Mouse (Mus musculus) ovary, adult 18-20 months (tissue): Measurements from ENCODE around the gene Spsb1.

Experiments
- DNase-seq: peaks from one replicate; pipeline ENCODE4 v3.0.0; 2022; ENCODE audit warnings: low spot score, mixed read lengths

Gene Spsb1

DNA sequence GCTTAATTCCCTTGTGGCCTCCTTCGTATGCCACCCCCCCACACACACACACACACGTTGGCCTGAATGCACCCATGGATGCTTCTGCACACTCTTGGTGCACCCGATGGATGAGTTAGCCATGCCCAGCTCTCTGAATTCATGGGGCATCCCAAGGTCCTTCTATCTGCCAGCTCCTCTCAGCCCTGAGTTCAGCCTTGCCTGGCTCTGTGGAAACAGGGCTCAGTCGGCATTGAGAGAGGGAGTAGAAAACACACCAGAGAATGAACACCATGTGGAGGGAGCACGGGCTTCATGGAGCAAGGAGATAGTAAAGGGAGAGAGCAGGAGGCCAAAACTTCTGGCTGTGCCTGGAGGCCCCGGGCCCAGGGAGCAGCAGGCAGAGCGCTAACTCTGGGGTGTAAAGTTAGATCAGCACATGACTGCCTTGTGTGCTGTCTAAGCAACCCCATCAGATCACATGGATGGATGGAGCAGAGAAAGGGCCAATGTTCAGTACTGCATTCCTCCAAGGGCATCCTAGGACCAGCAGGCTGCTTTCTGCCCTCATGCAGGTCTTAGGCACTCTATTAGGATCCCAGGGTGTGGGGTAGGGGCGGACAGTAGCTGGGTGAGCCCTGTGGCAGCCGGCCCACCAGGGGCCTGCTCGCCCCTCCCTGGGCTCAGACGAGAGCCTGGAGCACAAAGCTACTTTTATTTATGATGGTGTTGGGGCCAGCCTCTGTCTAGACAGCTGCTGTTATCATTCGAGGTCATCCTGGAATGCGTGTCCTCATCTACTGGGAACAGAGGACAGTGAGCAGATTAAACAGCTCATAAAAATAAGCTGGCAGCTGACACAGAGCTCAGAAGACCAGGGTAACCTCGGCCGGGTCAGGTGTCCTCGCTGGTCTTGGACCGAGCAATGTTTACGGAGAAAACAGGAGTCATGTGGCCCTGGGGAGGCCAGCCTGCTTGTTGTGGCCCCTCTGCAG lies 68.3 kb downstream of the Spsb1 start:
- DNase-seq = peak; percentile 89

- DNase-seq = no peak
These were observed 70.9 kb downstream of the Spsb1 start for GRCm38 (mm10) chr4:149883990-149884389.

GRCm38 (mm10) chr4:149882139-149882916 lies 72.5 kb downstream of the Spsb1 start:
- DNase-seq = no peak

DNA sequence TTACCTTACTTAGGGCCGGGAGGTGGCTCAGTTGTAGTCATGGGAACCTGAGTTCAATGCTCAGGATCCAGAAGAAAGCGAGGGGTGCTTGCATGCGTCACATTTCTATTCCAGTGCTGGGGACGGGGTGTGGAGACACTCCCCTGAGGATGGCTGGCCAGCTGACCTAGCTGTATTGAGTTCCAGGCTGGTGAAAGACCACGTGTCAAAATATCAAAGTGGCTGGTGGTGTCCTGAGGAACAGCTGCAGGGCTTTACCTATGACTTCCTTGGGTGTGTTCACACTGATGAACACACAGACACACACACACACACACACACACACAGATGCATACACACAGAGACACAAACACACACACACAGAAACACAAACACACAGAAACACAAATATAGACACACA lies 73.9 kb downstream of the Spsb1 start:
- no peak for DNase-seq

GRCm38 (mm10) chr4:149879980-149880379 lies 74.9 kb downstream of the Spsb1 start:
- DNase-seq = no peak

DNA sequence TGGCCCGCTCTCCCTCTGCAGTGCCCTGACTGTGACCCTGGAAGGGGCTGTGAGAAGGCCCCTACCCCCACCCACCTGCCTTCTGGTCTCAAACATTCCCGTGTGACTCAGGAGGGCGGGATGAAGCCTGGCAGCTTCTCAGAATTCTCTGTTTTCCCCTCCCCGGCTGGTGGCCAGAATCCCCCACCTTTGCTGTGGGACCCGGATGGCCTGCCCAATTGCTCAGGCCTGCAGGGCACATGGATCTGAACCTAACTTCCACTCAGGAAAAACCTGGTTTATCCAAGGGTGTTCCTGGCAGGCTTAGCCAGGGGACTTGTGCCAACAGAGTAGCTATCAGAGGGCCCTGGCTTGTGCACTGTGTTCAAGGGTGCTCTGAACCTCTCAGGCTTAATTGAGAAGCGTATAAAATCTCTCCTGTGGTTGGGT lies 76.8 kb downstream of the Spsb1 start:
- peak; percentile 54 for DNase-seq

GRCm38 (mm10) chr4:149877202-149877601 lies 77.6 kb downstream of the Spsb1 start:
- no peak for DNase-seq

GRCm38 (mm10) chr4:149876761-149877160 lies 78.1 kb downstream of the Spsb1 start:
- no peak for DNase-seq

- no peak for DNase-seq
These were observed 78.8 kb downstream of the Spsb1 start for GRCm38 (mm10) chr4:149875986-149876501.

DNA sequence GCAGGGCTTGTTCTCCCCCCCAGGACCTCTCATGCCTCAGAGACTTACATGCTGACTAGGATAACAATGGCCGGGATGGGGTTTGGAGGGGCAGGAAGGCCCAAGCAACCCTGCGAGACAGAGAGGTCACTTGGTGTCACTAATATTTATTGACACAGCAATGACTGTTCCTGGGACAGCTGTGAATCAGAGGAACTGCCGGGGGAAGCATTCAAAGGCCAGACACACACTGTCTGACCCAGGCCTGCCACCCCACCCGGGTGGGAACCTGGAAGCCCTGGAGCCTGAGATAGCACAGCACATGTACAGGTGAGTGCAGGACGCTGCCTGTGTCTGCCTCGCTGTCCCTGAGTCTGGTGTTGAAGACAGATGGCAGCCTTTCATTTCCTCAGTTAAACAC lies 79.5 kb downstream of the Spsb1 start:
- no peak for DNase-seq

DNA sequence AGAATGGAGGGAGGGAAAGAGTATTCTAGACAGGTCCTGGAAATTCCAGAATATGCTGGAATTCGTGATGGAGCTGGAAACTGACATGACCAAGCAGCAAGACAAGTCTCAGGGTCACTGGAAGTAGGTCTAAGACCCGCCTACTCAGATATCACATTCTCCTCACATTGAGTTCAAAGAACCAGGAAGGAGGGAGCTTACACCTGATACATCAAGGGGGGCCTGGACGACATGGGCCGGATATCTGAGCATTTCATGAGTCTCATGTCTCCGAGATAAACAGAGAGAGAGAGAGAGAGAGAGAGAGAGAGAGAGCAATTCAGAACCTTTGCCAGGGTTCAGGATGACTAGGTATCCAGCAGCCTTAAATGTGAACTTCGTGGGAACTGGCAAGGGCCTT lies 82.6 kb downstream of the Spsb1 start:
- no peak for DNase-seq

DNA sequence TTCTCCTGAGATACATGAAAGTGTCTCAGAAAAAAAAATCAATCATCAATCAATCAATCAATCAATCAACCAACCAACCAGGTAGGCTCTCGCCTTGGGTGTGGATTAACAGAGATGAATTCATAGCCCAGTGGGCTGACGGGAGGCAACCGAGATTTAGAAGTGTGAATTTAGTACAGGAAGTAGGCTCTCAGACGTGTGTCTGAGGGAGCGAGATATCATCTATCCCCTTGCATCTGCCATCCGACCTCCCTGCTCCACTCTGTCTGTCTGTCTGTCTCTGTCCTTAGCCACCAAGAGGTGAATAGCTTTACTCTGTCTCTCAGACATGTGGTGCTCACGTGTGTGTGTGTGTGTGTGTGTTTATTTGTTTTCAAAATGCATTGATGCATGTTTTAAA lies 83.3 kb downstream of the Spsb1 start:
- DNase-seq = no peak

- DNase-seq = no peak
These were observed 83.8 kb downstream of the Spsb1 start for GRCm38 (mm10) chr4:149871014-149871413.

DNA sequence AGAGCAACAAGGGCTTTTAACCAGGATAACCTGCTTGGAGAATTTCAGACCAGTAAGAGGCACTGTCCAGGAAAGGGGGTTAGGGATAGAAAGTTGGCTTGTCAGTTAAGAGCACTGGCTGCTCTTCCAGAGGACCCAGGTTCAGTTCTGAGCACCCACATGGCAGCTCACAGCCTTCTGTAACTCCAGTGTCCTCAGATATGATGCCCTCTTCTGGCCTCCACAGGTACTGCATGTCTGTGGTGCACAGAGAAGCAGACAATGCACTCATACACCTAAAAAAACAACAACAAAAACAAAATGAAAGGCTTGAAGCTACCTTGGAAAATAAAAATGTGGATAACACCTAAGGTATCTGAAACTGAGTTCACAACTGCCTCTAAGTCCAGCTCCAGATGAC lies 84.4 kb downstream of the Spsb1 start:
- no peak for DNase-seq

GRCm38 (mm10) chr4:149868725-149869124 lies 86.1 kb downstream of the Spsb1 start:
- DNase-seq = no peak

DNA sequence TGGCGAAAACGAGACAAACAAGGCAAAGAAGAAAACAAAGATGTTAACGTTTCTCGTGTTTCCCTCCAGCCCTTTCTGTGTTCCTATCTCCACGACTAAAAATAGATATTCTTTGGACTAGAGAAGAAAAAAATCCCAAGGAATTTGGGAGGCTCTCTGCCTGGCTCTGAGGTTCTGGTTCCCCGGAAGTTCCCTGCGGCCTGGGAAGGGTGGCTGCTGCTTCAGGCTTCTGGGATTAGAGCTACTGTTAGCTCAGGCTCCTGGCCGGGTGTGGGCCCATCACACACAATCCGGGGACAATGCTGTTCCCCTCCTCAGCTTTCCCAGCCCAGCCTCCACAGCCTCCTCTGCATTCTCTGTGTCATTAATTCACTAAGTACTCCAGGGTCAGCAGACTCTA lies 86.8 kb downstream of the Spsb1 start:
- peak; percentile 52 for DNase-seq

DNA sequence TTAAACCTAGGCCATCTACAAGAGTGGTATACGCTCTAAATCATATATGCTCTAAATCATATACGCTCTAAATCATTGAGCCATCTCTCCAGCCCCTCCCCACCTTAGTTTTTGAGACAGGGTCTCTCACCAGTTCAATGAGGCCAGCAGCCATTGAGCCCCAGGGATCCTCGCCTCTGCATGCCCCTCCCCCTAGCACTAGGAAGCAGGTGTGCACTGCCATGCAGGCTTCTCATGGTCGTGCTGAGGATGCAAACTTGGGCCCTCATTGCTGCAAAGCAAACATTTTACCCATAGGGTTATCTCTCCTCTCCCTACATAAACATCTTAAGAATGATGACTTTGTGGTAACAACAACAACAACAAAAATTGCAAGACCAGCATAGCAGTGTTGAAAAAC lies 87.5 kb downstream of the Spsb1 start:
- DNase-seq = no peak

DNA sequence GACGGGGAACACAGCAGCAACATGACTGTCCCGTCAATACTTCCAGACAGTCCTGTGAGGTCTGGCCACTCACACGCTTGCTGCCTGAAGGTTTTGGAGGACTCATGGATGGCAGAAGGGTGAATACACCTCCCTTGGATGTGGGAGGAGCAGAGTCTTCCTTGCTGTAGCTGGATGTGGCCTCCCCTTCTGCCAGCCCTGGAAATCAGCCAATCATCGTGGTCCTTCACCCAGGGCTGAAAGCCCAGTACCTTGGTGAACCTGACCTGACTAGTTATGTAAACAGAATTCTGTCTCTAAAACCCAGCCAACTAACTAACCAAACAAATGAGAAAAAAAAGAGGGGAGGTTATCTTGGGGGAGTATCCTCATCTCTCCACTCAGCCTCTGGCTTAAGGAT lies 90.4 kb downstream of the Spsb1 start:
- DNase-seq = no peak

DNA sequence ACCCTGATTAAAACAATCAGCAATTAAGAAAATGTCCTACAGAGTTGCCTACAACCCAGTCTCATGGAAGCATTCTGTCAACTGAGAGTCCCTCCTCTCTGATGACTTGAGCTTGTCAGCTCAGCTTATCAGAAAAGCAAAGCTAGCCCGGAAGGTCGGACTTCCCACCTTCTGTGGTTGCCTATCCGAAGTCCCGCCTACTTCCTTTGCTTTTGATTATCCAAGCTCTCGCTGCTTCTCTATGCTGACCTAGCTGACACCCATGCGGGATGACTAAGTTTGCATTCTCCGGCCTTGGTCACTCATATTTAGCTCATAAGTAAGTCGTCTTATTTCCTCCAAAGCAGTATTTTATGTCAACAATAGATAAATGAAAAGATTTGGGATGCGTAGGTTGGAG lies 91.3 kb downstream of the Spsb1 start:
- no peak for DNase-seq

DNA sequence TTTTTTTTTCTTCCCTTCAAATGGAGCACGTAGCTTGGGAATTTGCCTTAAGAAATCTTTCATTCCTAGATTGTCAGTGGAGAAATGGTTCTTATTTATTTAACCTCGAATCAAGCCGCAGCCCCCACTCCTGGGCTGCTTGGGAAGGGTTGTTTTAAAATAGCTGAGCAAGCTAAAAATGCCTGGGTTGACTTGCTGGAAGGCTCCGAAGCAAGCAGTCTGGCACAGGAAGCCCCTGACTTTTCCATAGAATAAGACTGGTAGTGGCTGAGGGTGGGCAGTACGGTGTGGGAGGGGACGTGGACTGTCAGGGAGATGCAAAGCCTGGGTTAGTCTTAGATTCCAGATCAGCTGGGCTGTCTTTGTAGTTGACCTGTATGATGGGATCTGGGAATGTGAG lies 94.5 kb downstream of the Spsb1 start:
- no peak for DNase-seq

DNA sequence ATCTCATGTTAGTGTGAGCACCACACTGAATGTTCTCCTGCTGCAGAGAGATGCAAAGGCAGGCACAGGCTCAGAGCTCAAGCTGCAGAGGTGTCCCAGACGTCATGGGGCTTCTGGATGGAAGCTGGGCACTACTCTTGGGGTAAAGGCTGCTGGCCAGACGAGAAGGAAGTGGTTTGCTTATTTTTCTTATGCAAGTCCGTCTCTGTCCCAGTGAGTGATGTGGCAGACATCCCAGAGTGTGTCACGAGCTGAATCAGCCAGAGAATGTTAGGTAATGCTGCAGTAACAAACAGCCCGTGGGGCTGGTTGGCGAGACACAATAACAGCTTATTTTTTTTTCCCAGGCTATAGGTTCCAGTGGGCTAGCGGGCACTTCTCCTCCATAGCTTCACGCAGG lies 96.3 kb downstream of the Spsb1 start:
- no peak for DNase-seq

DNA sequence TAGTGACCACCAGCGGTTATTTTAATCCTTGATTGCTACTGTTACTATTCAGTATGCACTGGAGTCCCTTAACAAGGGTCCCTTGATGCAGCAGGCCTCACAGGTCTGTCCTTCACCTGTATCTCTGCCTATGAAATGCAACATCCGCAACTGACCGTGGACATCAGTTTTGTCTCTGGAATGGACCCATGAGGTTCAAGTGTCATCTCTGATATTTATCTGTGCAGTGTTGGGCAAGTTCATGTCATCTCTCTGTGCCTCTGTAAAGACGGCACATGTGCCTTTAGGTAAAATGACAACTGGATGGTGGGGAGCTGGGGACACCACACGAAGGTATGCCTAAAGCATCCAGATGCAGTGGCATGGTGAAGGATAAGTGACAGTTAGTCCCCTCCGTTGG lies 96.7 kb downstream of the Spsb1 start:
- DNase-seq = no peak

DNA sequence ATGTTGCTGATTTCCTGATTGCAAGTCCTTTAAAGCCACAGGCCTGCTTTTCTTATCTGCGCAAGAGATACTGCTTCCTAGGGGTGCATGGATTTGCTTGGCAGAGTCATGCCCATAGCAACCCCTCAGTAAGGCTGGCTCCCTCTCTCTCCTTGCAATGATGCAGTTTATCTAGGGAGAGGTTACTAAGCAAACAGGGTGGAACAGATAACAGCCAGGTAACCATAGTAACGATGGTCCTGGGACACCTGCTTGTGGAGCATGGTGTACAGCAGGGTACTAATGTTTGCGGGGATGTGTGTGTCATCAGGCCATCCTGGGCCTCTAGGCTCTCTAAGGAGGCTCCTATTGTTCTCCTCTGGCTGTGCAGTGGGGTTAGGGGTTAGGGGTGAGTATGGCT lies 97.2 kb downstream of the Spsb1 start:
- DNase-seq = no peak
